Mouse (Mus musculus) E14TG2a.4 (cell line): ENCODE data around the gene Serpini2.

ENCODE experiments used
- CTCF ChIP-seq: conservative IDR thresholded peaks from 2 replicates; pipeline ENCODE4 v1.5.1; 2014; ENCODE audit warnings: low read length
- NANOG ChIP-seq: IDR thresholded peaks from 2 replicates; pipeline ENCODE4 v1.6.1; 2014; ENCODE audit warnings: borderline replicate concordance, low read length, mixed read lengths
- POU5F1 ChIP-seq: IDR thresholded peaks from 2 replicates; pipeline ENCODE4 v1.6.1; 2014; ENCODE audit warnings: low read length, borderline replicate concordance

DNA sequence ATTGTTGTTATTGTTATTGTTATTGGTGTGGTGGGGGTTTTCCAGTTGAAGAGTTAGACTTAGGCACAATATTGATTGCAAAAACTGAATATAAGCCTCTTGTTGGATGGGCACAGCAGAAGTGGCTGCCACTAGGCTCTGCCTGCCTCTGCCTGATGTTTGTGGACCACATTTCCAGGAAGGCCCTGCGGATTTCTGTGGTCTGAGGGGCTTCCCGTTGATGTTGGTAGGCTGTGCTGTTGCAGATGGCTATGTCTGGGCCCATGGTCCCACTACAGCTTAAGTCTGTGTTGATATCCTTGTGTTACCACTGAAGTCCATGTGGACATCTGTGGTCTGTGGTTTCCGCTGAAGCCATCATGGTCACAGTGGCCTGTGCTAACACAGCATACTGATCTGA is 50.2 kb downstream of the Serpini2 start:
- no peak for TF ChIP-seq CTCF
- TF ChIP-seq NANOG, result no peak
- TF ChIP-seq POU5F1, result no peak
